Mouse (Mus musculus) liver, embryonic 15.5 days (tissue): Measurements from ENCODE around the gene 2610507B11Rik. TPM values are rescaled to one million over a fixed set of nuclear protein-coding genes. Genes with fewer than 3 reads are reported as not detected.
"Not testable (repeated sequence)": the region's sequence is repeated elsewhere in the genome, so short reads cannot be mapped to it uniquely, and the experiment has no call there.

Source experiments
- ATAC-seq: fragments of 200-750 bp; cut with Nextera tagmentation; 2 replicates; pipeline ENCODE4 v1.8.0; 2017; ENCODE audit warnings: moderate number of reproducible peaks, mild to moderate bottlenecking, moderate library complexity; ENCODE audit not compliant: insufficient read depth
- H3K27ac ChIP-seq: fragments of 300-500 bp; sonication (generic); replicated peaks from 2 replicates; pipeline ENCODE4 v1.5.1; 2015; ENCODE audit warnings: mild to moderate bottlenecking, inconsistent platforms
- H3K27me3 ChIP-seq: fragments of 300-500 bp; sonication (generic); 2 replicates; pipeline ENCODE4 v1.6.1; 2015; ENCODE audit warnings: mild to moderate bottlenecking, inconsistent platforms
- H3K36me3 ChIP-seq: fragments of 300-500 bp; sonication (generic); replicated peaks from 2 replicates; pipeline ENCODE4 v1.6.1; 2015; ENCODE audit warnings: moderate library complexity, mild to moderate bottlenecking, inconsistent platforms
- H3K4me1 ChIP-seq: fragments of 300-500 bp; sonication (generic); replicated peaks from 2 replicates; pipeline ENCODE4 v1.6.1; 2015; ENCODE audit warnings: inconsistent platforms
- H3K4me2 ChIP-seq: fragments of 300-500 bp; sonication (generic); 2 replicates; pipeline ENCODE4 v1.6.1; 2015; ENCODE audit warnings: moderate library complexity, mild to moderate bottlenecking, inconsistent platforms
- H3K4me3 ChIP-seq: fragments of 300-500 bp; sonication (generic); replicated peaks from 2 replicates; pipeline ENCODE4 v1.5.1; 2015; ENCODE audit warnings: mild to moderate bottlenecking, inconsistent platforms
- H3K9ac ChIP-seq: fragments of 300-500 bp; sonication (generic); 2 replicates; pipeline ENCODE4 v1.6.1; 2015; ENCODE audit warnings: moderate library complexity, mild to moderate bottlenecking, inconsistent platforms
- H3K9me3 ChIP-seq: fragments of 300-500 bp; sonication (generic); replicated peaks from 2 replicates; pipeline ENCODE4 v1.6.1; 2016; ENCODE audit warnings: inconsistent platforms
- WGBS: fragments of 180-500 bp; shearing (Covaris S2); methylation state at CpG from one replicate; pipeline ENCODE4 v1.1.7; 2015; ENCODE audit warnings: mixed read lengths; ENCODE audit not compliant: insufficient replicate concordance; 5-methylcytosine and 5-hydroxymethylcytosine counted together
- polyA plus RNA-seq: library from polyadenylated mRNA; unstranded; fragments of >200 nt; fragmentation: Nextera tagmentation; extraction: Ambion mirVana; gene quantifications from 2 replicates; pipeline ENCODE4 v1.2.1, GENCODE M21; 2015

Gene 2610507B11Rik
- polyA plus RNA-seq, 1 experiment from 2014 or later: 28.4 TPM

- ATAC-seq: no peak
- peak overlapping the region; percentile 90 for H3K4me3 ChIP-seq
- H3K27ac ChIP-seq: no peak overlapping the region
Measured at GRCm38 (mm10) chr11:78247012-78247348, 14.6 kb upstream of the 2610507B11Rik start.

GRCm38 (mm10) chr11:78247727-78248140, 13.8 kb upstream of the 2610507B11Rik start:
- Histone ChIP-seq H3K4me1 (peaks cover 41% of the 10 kb centered on the region), H3K36me3 (peaks cover 25% of the 10 kb centered on the region), H3K27ac (no peak overlapping the region), H3K4me3 (peak overlapping the region; percentile 28), H3K9ac (0 out of 2 replicates have a peak overlapping the region, but pooled peaks have one; percentile 9), H3K9me3 (no peaks in the 10 kb centered on the region), H3K27me3 (no peaks in the 10 kb centered on the region), H3K4me2 (peak overlapping the region; percentile 51)
- 45% methylated on average over 4 of the region's 4 CpGs for WGBS
- ATAC-seq: no peak

More at GRCm38 (mm10) chr11:78247012-78247348, 14.6 kb upstream of the 2610507B11Rik start:
- Histone ChIP-seq H3K9me3 (no peaks in the 10 kb centered on the region), H3K36me3 (peaks cover 19% of the 10 kb centered on the region), H3K4me1 (peaks cover 43% of the 10 kb centered on the region), H3K27me3 (no peaks in the 10 kb centered on the region), H3K9ac (no peak overlapping the region), H3K4me2 (peak overlapping the region; percentile 80)
- 38% methylated on average over 3 of the region's 3 CpGs for WGBS

GRCm38 (mm10) chr11:78256618-78257017, 4.9 kb upstream of the 2610507B11Rik start:
- Histone ChIP-seq H3K4me3 (no peak overlapping the region), H3K4me1 (peaks cover 4% of the 10 kb centered on the region; the same call in 1 of the 2 replicates), H3K4me2 (no peak overlapping the region), H3K9me3 (no peaks in the 10 kb centered on the region), H3K9ac (no peak overlapping the region), H3K27ac (no peak overlapping the region), H3K27me3 (0 out of 2 replicates have a peak, but pooled peaks cover 3% of the 10 kb centered on the region), H3K36me3 (peaks cover 29% of the 10 kb centered on the region)
- WGBS: 80% methylated on average over 1 of the region's 1 CpGs
- ATAC-seq: no peak

- Histone ChIP-seq H3K4me3 (peak overlapping the region; percentile 92), H3K4me2 (peak overlapping the region; percentile 95), H3K27me3 (0 out of 2 replicates have a peak, but pooled peaks cover 3% of the 10 kb centered on the region), H3K36me3 (peaks cover 24% of the 10 kb centered on the region), H3K9me3 (no peaks in the 10 kb centered on the region), H3K4me1 (peaks cover 20% of the 10 kb centered on the region), H3K27ac (no peak overlapping the region), H3K9ac (peak overlapping the region; percentile 50; the same call in 1 of the 2 replicates)
- no peak for ATAC-seq
- 79% methylated on average over 2 of the region's 2 CpGs for WGBS
Measured at GRCm38 (mm10) chr11:78260489-78261258, 878 bp upstream of the 2610507B11Rik start.

- ATAC-seq: no peak
- Histone ChIP-seq H3K4me3 (peak overlapping the region; percentile 92), H3K4me2 (peak overlapping the region; percentile 95), H3K9me3 (no peaks in the 10 kb centered on the region), H3K27me3 (0 out of 2 replicates have a peak, but pooled peaks cover 3% of the 10 kb centered on the region), H3K9ac (peak overlapping the region; percentile 82), H3K4me1 (peaks cover 20% of the 10 kb centered on the region), H3K27ac (peak overlapping the region; percentile 83), H3K36me3 (peaks cover 41% of the 10 kb centered on the region)
- WGBS: 2% methylated on average over 8 of the region's 8 CpGs
Measured at GRCm38 (mm10) chr11:78262550-78262949, 998 bp downstream of the 2610507B11Rik start.

- Histone ChIP-seq H3K9me3 (no peaks in the 10 kb centered on the region), H3K4me3 (no peak overlapping the region), H3K27ac (no peak overlapping the region), H3K27me3 (no peaks in the 10 kb centered on the region), H3K4me2 (no peak overlapping the region), H3K4me1 (peaks cover 20% of the 10 kb centered on the region), H3K9ac (no peak overlapping the region), H3K36me3 (peaks cover 68% of the 10 kb centered on the region)
- ATAC-seq: no peak
- WGBS: 81% methylated on average over 6 of the region's 6 CpGs
Measured at GRCm38 (mm10) chr11:78265571-78265970, 4.0 kb downstream of the 2610507B11Rik start.

- WGBS: 86% methylated on average over 13 of the region's 13 CpGs
- H3K36me3 ChIP-seq: peaks cover 95% of the 10 kb centered on the region
Measured at GRCm38 (mm10) chr11:78271986-78272385, 10.4 kb downstream of the 2610507B11Rik start.

GRCm38 (mm10) chr11:78275596-78275995, 14.0 kb downstream of the 2610507B11Rik start:
- WGBS: 90% methylated on average over 1 of the region's 1 CpGs
- H3K9ac ChIP-seq: no peak overlapping the region
- H3K9me3 ChIP-seq: no peaks in the 10 kb centered on the region
- H3K27me3 ChIP-seq: no peaks in the 10 kb centered on the region
- ATAC-seq: no peak
- H3K4me3 ChIP-seq: no peak overlapping the region
- H3K4me1 ChIP-seq: no peaks in the 10 kb centered on the region
- no peak overlapping the region for H3K27ac ChIP-seq
- no peak overlapping the region for H3K4me2 ChIP-seq
- H3K36me3 ChIP-seq: peaks cover 98% of the 10 kb centered on the region

More at GRCm38 (mm10) chr11:78271986-78272385, 10.4 kb downstream of the 2610507B11Rik start:
- no peak overlapping the region for H3K4me3 ChIP-seq
- no peak for ATAC-seq
- no peaks in the 10 kb centered on the region for H3K27me3 ChIP-seq
- no peaks in the 10 kb centered on the region for H3K4me1 ChIP-seq
- H3K9me3 ChIP-seq: no peaks in the 10 kb centered on the region
- no peak overlapping the region for H3K4me2 ChIP-seq
- no peak overlapping the region for H3K9ac ChIP-seq
- H3K27ac ChIP-seq: no peak overlapping the region

- not testable (repeated sequence) for H3K9me3 ChIP-seq, H3K27ac ChIP-seq, H3K27me3 ChIP-seq, H3K4me2 ChIP-seq, H3K4me3 ChIP-seq, H3K4me1 ChIP-seq, H3K9ac ChIP-seq, ATAC-seq
- WGBS: 88% methylated on average over 4 of the region's 4 CpGs
- H3K36me3 ChIP-seq: peaks cover 100% of the 10 kb centered on the region
Measured at GRCm38 (mm10) chr11:78276169-78276568, 14.6 kb downstream of the 2610507B11Rik start.

- Histone ChIP-seq H3K4me1 (no peaks in the 10 kb centered on the region), H3K9ac (no peak overlapping the region), H3K27ac (no peak overlapping the region), H3K4me3 (no peak overlapping the region), H3K27me3 (no peaks in the 10 kb centered on the region), H3K9me3 (no peaks in the 10 kb centered on the region), H3K36me3 (peaks cover 92% of the 10 kb centered on the region), H3K4me2 (no peak overlapping the region)
- ATAC-seq: no peak
- 74% methylated on average over 7 of the region's 7 CpGs for WGBS
Measured at GRCm38 (mm10) chr11:78278853-78279252, 17.3 kb downstream of the 2610507B11Rik start.

GRCm38 (mm10) chr11:78279586-78279985, 18.0 kb downstream of the 2610507B11Rik start:
- H3K4me3 ChIP-seq: no peak overlapping the region
- ATAC-seq: no peak
- H3K27me3 ChIP-seq: no peaks in the 10 kb centered on the region
- no peak overlapping the region for H3K4me2 ChIP-seq
- H3K9me3 ChIP-seq: no peaks in the 10 kb centered on the region
- no peaks in the 10 kb centered on the region for H3K4me1 ChIP-seq
- peaks cover 91% of the 10 kb centered on the region for H3K36me3 ChIP-seq
- H3K27ac ChIP-seq: no peak overlapping the region
- H3K9ac ChIP-seq: no peak overlapping the region
- WGBS: 79% methylated on average over 4 of the region's 4 CpGs
